In the genomic region with DNA sequence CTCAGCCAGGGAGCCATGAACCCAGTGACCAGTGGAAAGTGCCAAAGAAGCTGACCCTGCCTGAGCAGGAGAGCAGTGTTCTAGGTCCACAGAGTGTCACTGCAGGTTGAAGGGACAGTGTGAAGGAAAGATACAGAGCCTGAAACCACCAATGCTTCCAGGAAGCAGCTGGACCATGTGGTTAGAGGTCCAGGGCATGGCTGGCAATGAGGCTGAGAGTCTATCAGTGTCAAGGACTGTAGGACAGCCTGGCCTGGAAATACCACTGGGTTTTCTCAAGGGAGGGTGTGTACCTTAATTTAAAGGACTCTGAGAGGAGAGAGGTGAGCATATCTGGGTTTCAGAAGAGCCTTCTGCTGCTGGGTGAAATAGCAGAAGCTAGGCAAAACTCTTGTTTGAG, we compare ENCODE assay signal across 23 mouse cellular contexts.
"Had no signal": no experiment of that assay in that cellular context is flagged by ENCODE, and none has a peak within 500 bp of the region (broad histone marks: within the 10 kb centered on the region; RNA-seq: fewer than 3 reads in every experiment).

No protein-coding gene starts in this region.

- H3K9ac ChIP-seq: limb, embryonic 13.5 days; liver, embryonic 14.5 days; liver, postnatal 0 days; lung, embryonic 15.5 days; neural tube, embryonic 12.5 days; neural tube, embryonic 15.5 days; stomach, embryonic 15.5 days had no signal

- H3K9me3 ChIP-seq: limb, embryonic 10.5 days; limb, embryonic 13.5 days; lung, embryonic 15.5 days; megakaryocyte, embryonic 14.5 days; midbrain, embryonic 10.5 days; neural tube, embryonic 12.5 days; neural tube, embryonic 15.5 days; stomach, embryonic 15.5 days had no signal

- H3K36me3 ChIP-seq: limb, embryonic 10.5 days; limb, embryonic 13.5 days; lung, embryonic 15.5 days; midbrain, embryonic 10.5 days; neural tube, embryonic 12.5 days; neural tube, embryonic 15.5 days; stomach, embryonic 15.5 days had no signal

- H3K4me3 ChIP-seq: limb, embryonic 10.5 days; limb, embryonic 13.5 days; lung, embryonic 15.5 days; megakaryocyte, embryonic 14.5 days; midbrain, embryonic 10.5 days; neural tube, embryonic 12.5 days; neural tube, embryonic 15.5 days; stomach, embryonic 15.5 days had no signal

- H3K4me2 ChIP-seq: limb, embryonic 13.5 days; lung, embryonic 15.5 days; neural tube, embryonic 12.5 days; neural tube, embryonic 15.5 days; stomach, embryonic 15.5 days had no signal

- H3K4me1 ChIP-seq: limb, embryonic 13.5 days; megakaryocyte, embryonic 14.5 days; neural tube, embryonic 12.5 days; neural tube, embryonic 15.5 days; stomach, embryonic 15.5 days had no signal

- DNase-seq: kidney, adult 2 months; kidney, postnatal 10 days; kidney, postnatal 4 days; layer of hippocampus, adult 9-11 months; liver; liver, postnatal 0 days; lung, postnatal 10 days; lung, postnatal 36 days; midbrain, embryonic 14.5 days; right cerebral cortex, adult 18-20 months; right cerebral cortex, postnatal 14 days; right cerebral cortex, postnatal 4 days; spleen, adult 18-20 months; thymus, postnatal 36 days had no signal

- ATAC-seq: liver, postnatal 0 days had no signal

- H3K27ac ChIP-seq: limb, embryonic 10.5 days; limb, embryonic 13.5 days; liver, embryonic 14.5 days; lung, embryonic 15.5 days; midbrain, embryonic 10.5 days; neural tube, embryonic 12.5 days; neural tube, embryonic 15.5 days; stomach, embryonic 15.5 days had no signal

- H3K27me3 ChIP-seq: limb, embryonic 13.5 days; lung, embryonic 15.5 days; neural tube, embryonic 12.5 days; neural tube, embryonic 15.5 days; stomach, embryonic 15.5 days had no signal
